Mouse (Mus musculus): Measurements from ENCODE around the gene Jup.
A peak's percentile ranks its signal among the peaks of the same experiment; 100 is the strongest.
"Not testable (repeated sequence)": the region's sequence is repeated elsewhere in the genome, so short reads cannot be mapped to it uniquely, and the experiment has no call there.

The Jup gene

GRCm38 (mm10) chr11:100391081-100391883 lies 6.3 kb downstream of the Jup start:
- peak; percentile 95 to 99 for DNase-seq (ENCODE audit: low spot score in 2 of 2)

GRCm38 (mm10) chr11:100389931-100390445 lies 7.6 kb downstream of the Jup start:
- peak; percentile 82 to 83 for DNase-seq (ENCODE audit: low spot score in 2 of 2)

- DNase-seq (ENCODE audit: low spot score in 2 of 2): peak; percentile 88 to 91
These were observed 9.0 kb downstream of the Jup start for GRCm38 (mm10) chr11:100388588-100388987.

- DNase-seq (ENCODE audit: low spot score in 2 of 2): peak; percentile 89 to 90
These were observed 9.8 kb downstream of the Jup start for GRCm38 (mm10) chr11:100387589-100388375.

- DNase-seq (ENCODE audit: low spot score in 2 of 2): no peak
These were observed 10.5 kb downstream of the Jup start for GRCm38 (mm10) chr11:100387111-100387510.

- peak in 1 of 2 experiments; percentile 57 for DNase-seq (ENCODE audit: low spot score in 2 of 2)
These were observed 11.0 kb downstream of the Jup start for GRCm38 (mm10) chr11:100386586-100386985.

- DNase-seq (ENCODE audit: low spot score in 2 of 2): no peak
These were observed 12.5 kb downstream of the Jup start for GRCm38 (mm10) chr11:100385016-100385415.

GRCm38 (mm10) chr11:100382682-100383081 lies 14.9 kb downstream of the Jup start:
- no peak for DNase-seq (ENCODE audit: low spot score in 2 of 2)

- DNase-seq (ENCODE audit: low spot score in 2 of 2): no peak
These were observed 18.3 kb downstream of the Jup start for GRCm38 (mm10) chr11:100379311-100379710.

- no peak for DNase-seq (ENCODE audit: low spot score in 2 of 2)
These were observed 19.1 kb downstream of the Jup start for GRCm38 (mm10) chr11:100378446-100378845.

GRCm38 (mm10) chr11:100377989-100378388 lies 19.6 kb downstream of the Jup start:
- DNase-seq (ENCODE audit: low spot score in 2 of 2): no peak

GRCm38 (mm10) chr11:100376746-100377389 lies 20.7 kb downstream of the Jup start:
- DNase-seq (ENCODE audit: low spot score in 2 of 2): no peak

- DNase-seq (ENCODE audit: low spot score in 2 of 2): peak; percentile 52 to 74
These were observed 21.6 kb downstream of the Jup start for GRCm38 (mm10) chr11:100376005-100376404.

GRCm38 (mm10) chr11:100375127-100375526 lies 22.4 kb downstream of the Jup start:
- DNase-seq (ENCODE audit: low spot score in 2 of 2): no peak

GRCm38 (mm10) chr11:100371981-100372558 lies 25.5 kb downstream of the Jup start:
- DNase-seq (ENCODE audit: low spot score in 2 of 2): no peak

GRCm38 (mm10) chr11:100369822-100370221 lies 27.7 kb downstream of the Jup start:
- no peak for DNase-seq (ENCODE audit: low spot score in 2 of 2)

GRCm38 (mm10) chr11:100369145-100369544 lies 28.4 kb downstream of the Jup start:
- no peak for DNase-seq (ENCODE audit: low spot score in 2 of 2)

GRCm38 (mm10) chr11:100362979-100363562 lies 34.5 kb downstream of the Jup start:
- peak in 1 of 2 experiments; percentile 61 for DNase-seq (ENCODE audit: low spot score in 2 of 2)

GRCm38 (mm10) chr11:100362209-100362978 lies 35.2 kb downstream of the Jup start:
- peak; percentile 62 to 80 for DNase-seq (ENCODE audit: low spot score in 2 of 2)

- not testable (repeated sequence) for DNase-seq (ENCODE audit: low spot score in 2 of 2)
These were observed 36.5 kb downstream of the Jup start for GRCm38 (mm10) chr11:100361059-100361458.

Measured in heart, adult 9 months (tissue).